Mouse (Mus musculus): Measurements from ENCODE around the gene Tmem18. TPM values are rescaled to one million over a fixed set of nuclear protein-coding genes. Genes with fewer than 3 reads are reported as not detected.

Gene Tmem18
- polyA plus RNA-seq (2016; fragmentation: Nextera tagmentation; extraction: Ambion mirVana), result 29.8 and 30.0 TPM in 2 replicates

GRCm38 (mm10) chr12:30584356-30584740 lies at the start of gene Tmem18:
TSS of gene Tmem18 (plus strand) at chr12:30584426.
- DNase-seq (ENCODE audit: low spot score), result peak; percentile 87
- peaks cover 16% of the 10 kb centered on the region for H3K4me1 ChIP-seq
- no peaks in the 10 kb centered on the region for H3K9me3 ChIP-seq (replicated peaks)
- peaks cover 26% of the 10 kb centered on the region for H3K36me3 ChIP-seq
- peak within 1 kb of the TSS; percentile 75 for H3K4me3 ChIP-seq
- H3K27ac ChIP-seq (replicated peaks), result peak within 1 kb of the TSS; percentile 91
- WGBS, result under 1% methylated on average over 35 of the region's 35 CpGs
- no peaks in the 10 kb centered on the region for H3K27me3 ChIP-seq (ENCODE audit: low read depth, poor library complexity, severe bottlenecking)

- Histone ChIP-seq H3K9me3 (replicated peaks) (no peaks in the 10 kb centered on the region), H3K4me3 (no peak overlapping the region), H3K36me3 (no peaks in the 10 kb centered on the region), H3K27me3 (ENCODE audit: low read depth, poor library complexity, severe bottlenecking) (no peaks in the 10 kb centered on the region), H3K27ac (replicated peaks) (no peak overlapping the region), H3K4me1 (peaks cover 7% of the 10 kb centered on the region; the same call in 1 of the 2 replicates)
- DNase-seq (ENCODE audit: low spot score), result no peak
These were observed 26.9 kb upstream of the Tmem18 start for GRCm38 (mm10) chr12:30557349-30557748.

GRCm38 (mm10) chr12:30561411-30561810 lies 22.8 kb upstream of the Tmem18 start:
- H3K9me3 ChIP-seq (replicated peaks), result no peaks in the 10 kb centered on the region
- no peaks in the 10 kb centered on the region for H3K36me3 ChIP-seq
- no peak for DNase-seq (ENCODE audit: low spot score)
- H3K4me3 ChIP-seq, result no peak overlapping the region
- WGBS, result 35% methylated on average over 11 of the region's 11 CpGs
- H3K4me1 ChIP-seq, result peaks cover 7% of the 10 kb centered on the region; the same call in 1 of the 2 replicates
- H3K27ac ChIP-seq (replicated peaks), result no peak overlapping the region
- no peaks in the 10 kb centered on the region for H3K27me3 ChIP-seq (ENCODE audit: low read depth, poor library complexity, severe bottlenecking)

GRCm38 (mm10) chr12:30572075-30572474 lies 12.2 kb upstream of the Tmem18 start:
- no peaks in the 10 kb centered on the region for H3K4me1 ChIP-seq
- no peak for DNase-seq (ENCODE audit: low spot score)
- no peak overlapping the region for H3K27ac ChIP-seq (replicated peaks)
- H3K27me3 ChIP-seq (ENCODE audit: low read depth, poor library complexity, severe bottlenecking), result no peaks in the 10 kb centered on the region
- H3K4me3 ChIP-seq, result no peak overlapping the region
- H3K9me3 ChIP-seq (replicated peaks), result no peaks in the 10 kb centered on the region
- 88% methylated on average over 4 of the region's 4 CpGs for whole genome bisulfite sequencing
- no peaks in the 10 kb centered on the region for H3K36me3 ChIP-seq

- Histone ChIP-seq H3K4me3 (no peak overlapping the region), H3K27ac (replicated peaks) (no peak overlapping the region), H3K36me3 (no peaks in the 10 kb centered on the region), H3K9me3 (replicated peaks) (no peaks in the 10 kb centered on the region), H3K4me1 (no peaks in the 10 kb centered on the region), H3K27me3 (ENCODE audit: low read depth, poor library complexity, severe bottlenecking) (no peaks in the 10 kb centered on the region)
- WGBS, result 84% methylated on average over 3 of the region's 3 CpGs
- DNase-seq (ENCODE audit: low spot score), result no peak
These were observed 8.3 kb upstream of the Tmem18 start for GRCm38 (mm10) chr12:30575952-30576351.

- no peak overlapping the region for H3K4me3 ChIP-seq
- H3K27ac ChIP-seq (replicated peaks), result no peak overlapping the region
- H3K9me3 ChIP-seq (replicated peaks), result no peaks in the 10 kb centered on the region
- H3K4me1 ChIP-seq, result no peaks in the 10 kb centered on the region
- H3K27me3 ChIP-seq (ENCODE audit: low read depth, poor library complexity, severe bottlenecking), result no peaks in the 10 kb centered on the region
- peak; percentile 51 for DNase-seq (ENCODE audit: low spot score)
- H3K36me3 ChIP-seq, result no peaks in the 10 kb centered on the region
- WGBS, result 17% methylated on average over 5 of the region's 5 CpGs
These were observed 6.2 kb upstream of the Tmem18 start for GRCm38 (mm10) chr12:30578019-30578418.

- 91% methylated on average over 10 of the region's 10 CpGs for WGBS
- Histone ChIP-seq H3K36me3 (no peaks in the 10 kb centered on the region), H3K27me3 (ENCODE audit: low read depth, poor library complexity, severe bottlenecking) (no peaks in the 10 kb centered on the region), H3K9me3 (replicated peaks) (no peaks in the 10 kb centered on the region), H3K27ac (replicated peaks) (no peak overlapping the region), H3K4me1 (peaks cover 16% of the 10 kb centered on the region), H3K4me3 (no peak overlapping the region)
- no peak for DNase-seq (ENCODE audit: low spot score)
These were observed 2.9 kb upstream of the Tmem18 start for GRCm38 (mm10) chr12:30581277-30581676.

GRCm38 (mm10) chr12:30583586-30584355 lies 455 bp upstream of the Tmem18 start:
- Histone ChIP-seq H3K9me3 (replicated peaks) (no peaks in the 10 kb centered on the region), H3K36me3 (peaks cover 20% of the 10 kb centered on the region), H3K27me3 (ENCODE audit: low read depth, poor library complexity, severe bottlenecking) (no peaks in the 10 kb centered on the region), H3K4me1 (peaks cover 16% of the 10 kb centered on the region), H3K4me3 (peak overlapping the region; percentile 75), H3K27ac (replicated peaks) (peak overlapping the region; percentile 91)
- WGBS, result 14% methylated on average over 12 of the region's 12 CpGs
- no peak for DNase-seq (ENCODE audit: low spot score)

- peaks cover 16% of the 10 kb centered on the region for H3K4me1 ChIP-seq
- peak overlapping the region; percentile 91 for H3K27ac ChIP-seq (replicated peaks)
- no peak for DNase-seq (ENCODE audit: low spot score)
- no peaks in the 10 kb centered on the region for H3K27me3 ChIP-seq (ENCODE audit: low read depth, poor library complexity, severe bottlenecking)
- no peaks in the 10 kb centered on the region for H3K9me3 ChIP-seq (replicated peaks)
- WGBS, result 19% methylated on average over 6 of the region's 6 CpGs
- peaks cover 27% of the 10 kb centered on the region for H3K36me3 ChIP-seq
- H3K4me3 ChIP-seq, result peak overlapping the region; percentile 75
These were observed 637 bp downstream of the Tmem18 start for GRCm38 (mm10) chr12:30584863-30585262.

GRCm38 (mm10) chr12:30591832-30592231 lies 7.6 kb downstream of the Tmem18 start:
- H3K4me3 ChIP-seq, result no peak overlapping the region
- peaks cover 44% of the 10 kb centered on the region for H3K36me3 ChIP-seq
- H3K9me3 ChIP-seq (replicated peaks), result no peaks in the 10 kb centered on the region
- no peaks in the 10 kb centered on the region for H3K27me3 ChIP-seq (ENCODE audit: low read depth, poor library complexity, severe bottlenecking)
- WGBS, result 92% methylated on average over 5 of the region's 5 CpGs
- no peak overlapping the region for H3K27ac ChIP-seq (replicated peaks)
- no peaks in the 10 kb centered on the region for H3K4me1 ChIP-seq
- DNase-seq (ENCODE audit: low spot score), result no peak

- peak; percentile 42 for DNase-seq (ENCODE audit: low spot score)
- Histone ChIP-seq H3K4me1 (no peaks in the 10 kb centered on the region), H3K27ac (replicated peaks) (no peak overlapping the region), H3K27me3 (ENCODE audit: low read depth, poor library complexity, severe bottlenecking) (no peaks in the 10 kb centered on the region), H3K4me3 (no peak overlapping the region), H3K36me3 (peaks cover 5% of the 10 kb centered on the region; the same call in 1 of the 2 replicates), H3K9me3 (replicated peaks) (no peaks in the 10 kb centered on the region)
- WGBS, result 44% methylated on average over 8 of the region's 8 CpGs
These were observed 12.7 kb downstream of the Tmem18 start for GRCm38 (mm10) chr12:30596818-30597407.

GRCm38 (mm10) chr12:30598955-30599354 lies 14.7 kb downstream of the Tmem18 start:
- Histone ChIP-seq H3K36me3 (no peaks in the 10 kb centered on the region), H3K27me3 (ENCODE audit: low read depth, poor library complexity, severe bottlenecking) (no peaks in the 10 kb centered on the region), H3K27ac (replicated peaks) (no peak overlapping the region), H3K4me1 (no peaks in the 10 kb centered on the region), H3K4me3 (no peak overlapping the region), H3K9me3 (replicated peaks) (no peaks in the 10 kb centered on the region)
- no peak for DNase-seq (ENCODE audit: low spot score)
- WGBS, result 86% methylated on average over 3 of the region's 3 CpGs

- H3K4me1 ChIP-seq, result peaks cover 1% of the 10 kb centered on the region; the same call in 1 of the 2 replicates
- H3K4me3 ChIP-seq, result no peak overlapping the region
- WGBS, result 75% methylated on average over 2 of the region's 2 CpGs
- no peaks in the 10 kb centered on the region for H3K27me3 ChIP-seq (ENCODE audit: low read depth, poor library complexity, severe bottlenecking)
- no peak overlapping the region for H3K27ac ChIP-seq (replicated peaks)
- no peaks in the 10 kb centered on the region for H3K36me3 ChIP-seq
- no peak for DNase-seq (ENCODE audit: low spot score)
- no peaks in the 10 kb centered on the region for H3K9me3 ChIP-seq (replicated peaks)
These were observed 15.2 kb downstream of the Tmem18 start for GRCm38 (mm10) chr12:30599474-30599873.
